Mouse (Mus musculus): ENCODE results near the gene 4930503E14Rik. TPM values are rescaled to one million over a fixed set of nuclear protein-coding genes. Genes with fewer than 3 reads are reported as not detected.

4930503E14Rik gene
- under 1 TPM in 1 of 2 experiments, not detected in 1; 0.44 TPM for polyA plus RNA-seq (2017; shearing (Covaris generic))

DNA sequence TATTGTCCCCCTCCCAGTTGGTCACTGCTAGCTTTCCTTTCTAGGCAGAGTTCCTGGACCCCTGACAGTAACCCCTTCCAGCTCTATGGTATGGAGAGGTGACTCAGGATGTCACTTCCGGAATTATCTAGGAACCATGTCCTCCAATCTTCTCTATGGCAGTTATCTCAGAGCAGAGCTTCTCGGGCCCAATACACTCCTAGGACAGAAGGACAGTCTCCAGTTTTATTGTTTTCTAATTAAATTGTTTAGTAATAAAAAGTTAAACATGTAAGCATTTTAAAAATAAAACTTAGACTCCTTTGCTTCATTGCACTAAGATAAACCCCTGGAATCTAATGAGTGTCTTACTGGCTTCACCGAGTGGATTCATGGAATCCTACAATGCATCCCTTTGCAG, at the start of gene 4930503E14Rik:
4930503E14Rik (minus strand) TSS at position 101 of the 400 bp plus-strand sequence.

DNA sequence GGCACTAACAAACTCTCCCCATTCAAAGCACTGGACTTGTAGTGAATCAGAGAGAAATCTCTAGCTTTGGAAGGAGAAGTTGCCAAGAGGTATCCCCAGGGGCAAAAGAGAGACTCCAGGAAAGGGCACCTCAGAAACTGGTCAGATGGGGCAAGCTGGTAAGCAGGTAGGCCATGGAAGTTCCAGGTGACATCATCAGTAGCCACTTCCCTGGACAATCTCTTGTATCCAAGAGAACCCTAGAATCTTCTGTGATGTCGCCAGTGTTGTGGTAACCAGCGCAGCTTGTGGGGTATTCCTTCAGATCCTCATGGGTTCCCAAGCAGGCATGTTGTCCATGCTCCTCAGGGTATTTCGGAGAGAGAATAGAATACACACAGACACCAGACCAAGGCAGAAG, 15.7 kb downstream of the 4930503E14Rik start, which contains the start of gene Gm8212:
Gm8212 (plus strand) TSS at position 301 of the 400 bp plus-strand sequence.

GRCm38 (mm10) chr14:44123551-44123950, 89.5 kb downstream of the 4930503E14Rik start, which contains the start of gene Gm3327:
Gm3327 (plus strand) TSS chr14:44123851.

Other genes starting within 250 kb of the 4930503E14Rik start
- not detected for gene Ang6, start 211.0 kb downstream of the 4930503E14Rik start, polyA plus RNA-seq (2017; shearing (Covaris generic))
- gene Ear2, start 110.6 kb downstream of the 4930503E14Rik start, polyA plus RNA-seq (2017; shearing (Covaris generic)) = 10 to 100 TPM in 1 of 2 experiments, 1 to 10 TPM in 1; 1.6 to 19.2 TPM
- not detected for gene Gm3327, start 89.4 kb downstream of the 4930503E14Rik start, polyA plus RNA-seq (2017; shearing (Covaris generic))
- gene Gm8212, start 15.6 kb downstream of the 4930503E14Rik start, polyA plus RNA-seq (2017; shearing (Covaris generic)) = not detected
- gene Gm8220, start 72.3 kb upstream of the 4930503E14Rik start, polyA plus RNA-seq (2017; shearing (Covaris generic)) = not detected
- not detected for gene Gm5930, start 125.3 kb upstream of the 4930503E14Rik start, polyA plus RNA-seq (2017; shearing (Covaris generic))
- not detected for gene Gm8229, start 152.1 kb upstream of the 4930503E14Rik start, polyA plus RNA-seq (2017; shearing (Covaris generic))
- gene Gm3371, start 197.4 kb upstream of the 4930503E14Rik start, polyA plus RNA-seq (2017; shearing (Covaris generic)) = not detected
- under 1 TPM in 1 of 2 experiments, not detected in 1; 0.29 TPM for gene Gm8232, start 220.4 kb upstream of the 4930503E14Rik start, polyA plus RNA-seq (2017; shearing (Covaris generic))